Mouse (Mus musculus) adrenal gland, postnatal 10 days (tissue): ENCODE measurements at regions not wholly inside any gene's neighbourhood (a gene's known extent, or its start where the extent isn't known, plus 50 kb on each side); places are given as distances from the start of the nearest gene placed in this dataset.

Source experiments
- DNase-seq: peaks from one replicate; pipeline ENCODE4 v3.0.0; 2021; ENCODE audit warnings: mixed read lengths

GRCm38 (mm10) chr4:64200808-64201190, 154.0 kb upstream of the Tnc start:
- no peak for DNase-seq

DNA sequence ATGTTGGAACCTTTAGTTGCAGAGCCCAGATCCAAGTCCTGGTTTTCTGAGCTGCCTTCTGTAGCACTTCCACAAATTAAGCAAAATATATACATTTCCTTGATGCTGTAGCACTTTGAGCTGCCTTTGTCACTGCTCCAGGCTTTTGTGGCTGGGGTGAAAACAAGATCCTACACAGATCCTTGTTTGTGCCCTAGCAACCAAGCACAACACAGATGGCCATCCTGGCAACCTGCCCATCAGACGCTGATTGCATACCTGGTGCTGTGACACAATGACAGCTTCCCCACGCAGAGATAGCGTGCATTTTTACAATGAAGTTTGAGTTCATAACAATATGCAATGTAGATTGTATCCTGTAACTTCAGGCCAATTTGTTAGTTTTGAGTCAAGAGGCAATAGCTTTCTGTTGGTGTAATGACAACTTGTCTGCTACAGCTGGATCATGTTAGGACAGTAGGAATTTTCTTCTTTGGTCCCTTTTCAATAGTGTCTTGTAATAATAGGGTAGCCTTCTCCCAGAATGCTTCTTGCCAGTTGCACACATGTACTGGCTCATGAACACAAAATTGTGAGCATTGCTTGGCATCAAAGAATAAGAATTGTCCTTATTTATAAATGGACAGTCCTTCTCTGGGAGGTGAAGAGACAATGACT, 153.5 kb upstream of the Tnc start:
- DNase-seq, result peak; percentile 12

- peak; percentile 25 for DNase-seq
Observed at GRCm38 (mm10) chr4:64184986-64185385, 138.2 kb upstream of the Tnc start.

DNA sequence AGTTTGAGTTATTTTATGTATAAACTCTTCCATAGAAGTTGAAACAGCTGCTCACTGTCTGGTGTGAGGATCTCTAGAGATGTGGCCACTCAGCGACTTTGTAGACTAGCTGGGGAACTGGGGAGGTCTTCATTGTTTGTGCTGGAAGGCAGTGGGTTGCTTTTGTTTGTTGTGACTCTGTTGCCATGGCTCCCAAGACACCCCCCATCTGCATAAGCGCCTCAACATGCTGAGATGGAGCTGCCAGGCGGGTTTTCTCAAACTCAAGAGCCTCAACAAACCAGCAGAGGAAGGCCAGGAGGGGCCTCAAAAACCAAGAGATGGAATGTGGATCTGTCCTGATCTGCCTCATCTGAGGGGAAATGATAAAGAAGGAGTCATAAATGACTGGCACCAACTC, 129.1 kb upstream of the Tnc start:
- DNase-seq, result no peak

- DNase-seq, result no peak
Observed at GRCm38 (mm10) chr4:64171476-64171875, 124.7 kb upstream of the Tnc start.

- DNase-seq, result no peak
Observed at GRCm38 (mm10) chr4:64148989-64149463, 102.2 kb upstream of the Tnc start.

DNA sequence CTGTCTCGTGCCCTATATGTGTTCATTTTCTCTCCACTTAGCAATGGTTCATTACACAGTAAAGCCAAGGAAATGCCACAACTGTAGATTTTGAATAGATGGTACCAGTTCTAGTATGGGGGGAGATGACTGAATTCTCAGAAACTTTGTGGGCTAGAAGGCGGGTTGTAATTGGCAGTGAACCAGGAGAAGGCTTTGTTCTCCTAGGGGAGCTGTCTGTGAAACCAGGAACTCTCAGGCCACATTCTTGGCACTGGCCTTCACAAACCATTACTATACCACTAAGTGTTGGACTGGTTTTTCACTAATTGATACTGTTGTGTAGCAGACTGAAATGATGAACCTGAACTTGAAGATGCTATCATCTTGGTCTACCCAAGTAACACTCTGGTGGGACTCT, 99.1 kb upstream of the Tnc start:
- no peak for DNase-seq

DNA sequence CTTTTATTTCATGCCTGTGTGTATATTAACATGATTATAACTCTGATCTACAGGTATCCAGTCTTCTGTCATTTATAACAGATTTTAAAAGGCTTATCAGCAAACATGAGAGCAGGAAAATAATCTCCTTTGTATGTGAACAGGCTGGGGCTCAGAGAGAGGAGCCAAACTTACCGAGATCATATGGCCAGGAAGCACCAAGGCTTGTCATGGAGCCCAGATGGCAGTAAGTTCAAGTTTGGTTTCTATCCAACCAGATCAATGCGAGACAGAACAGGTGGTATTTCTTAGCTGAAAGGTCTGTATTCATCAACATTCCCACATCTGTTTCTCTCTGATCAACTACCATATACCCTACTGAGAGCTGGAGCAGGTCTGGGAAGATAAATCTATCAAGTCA, 96.1 kb upstream of the Tnc start:
- no peak for DNase-seq

- DNase-seq, result no peak
Observed at GRCm38 (mm10) chr4:64142356-64142787, 95.6 kb upstream of the Tnc start.

- no peak for DNase-seq
Observed at GRCm38 (mm10) chr4:64139836-64140235, 93.0 kb upstream of the Tnc start.

DNA sequence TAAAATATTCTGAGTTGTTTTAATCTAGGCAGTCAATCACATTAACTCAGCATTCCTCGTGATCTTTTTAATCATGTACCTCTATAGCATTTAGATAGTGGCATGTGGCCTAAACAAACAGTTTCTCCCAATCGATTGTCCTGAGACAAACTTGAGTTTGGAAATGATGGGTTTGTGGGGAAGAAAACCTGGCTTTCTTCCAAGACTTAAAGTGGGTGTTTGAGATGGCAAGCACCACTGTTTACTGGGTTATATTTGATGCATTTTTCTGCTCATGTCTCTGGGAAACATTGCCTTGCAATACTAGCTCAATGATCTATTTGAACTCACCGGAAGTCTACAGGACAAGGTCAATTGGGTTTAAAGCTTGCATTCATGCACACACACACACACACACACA, 88.2 kb upstream of the Tnc start:
- DNase-seq, result no peak

- DNase-seq, result no peak
Observed at GRCm38 (mm10) chr4:64129290-64129689, 82.5 kb upstream of the Tnc start.

- no peak for DNase-seq
Observed at GRCm38 (mm10) chr4:64124387-64125088, 77.7 kb upstream of the Tnc start.

DNA sequence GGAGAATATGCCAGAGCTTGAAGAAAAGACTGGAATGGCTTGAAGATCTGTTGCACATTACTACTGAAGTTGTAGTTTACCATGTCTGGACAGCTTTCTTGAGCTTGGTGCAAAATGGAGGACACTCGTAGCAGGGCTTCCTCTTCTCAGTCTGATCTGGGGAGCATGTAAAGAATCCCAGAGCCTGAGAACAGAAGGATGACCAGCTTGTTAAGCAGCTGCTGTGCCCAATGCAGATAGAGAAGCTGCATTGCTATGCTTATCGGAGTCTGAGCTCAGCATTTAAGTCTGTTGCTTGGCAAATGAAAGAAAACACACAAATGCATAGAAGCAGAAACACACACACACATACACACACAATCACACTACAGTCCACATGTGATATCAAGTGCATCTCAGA, 76.9 kb upstream of the Tnc start:
- no peak for DNase-seq

DNA sequence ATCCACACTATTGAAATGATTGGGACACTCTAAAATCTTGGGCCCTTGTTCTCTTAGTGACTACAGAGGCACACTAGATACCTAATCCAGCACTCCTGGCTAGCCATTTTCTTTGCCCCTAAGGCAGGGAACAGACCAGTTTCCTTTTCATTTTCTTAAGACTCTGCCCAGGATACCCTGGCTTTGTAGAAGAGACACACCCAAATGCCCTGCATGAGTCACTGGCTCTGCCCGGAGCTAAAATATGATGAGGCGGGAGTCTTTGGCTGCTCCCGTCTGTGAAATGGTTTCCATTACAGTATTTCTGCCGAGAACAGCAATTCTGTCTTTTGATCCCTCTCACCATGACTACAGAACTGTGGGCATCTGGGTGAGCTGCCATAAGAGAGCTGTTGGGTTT, 51.4 kb upstream of the Tnc start:
- no peak for DNase-seq
